Mouse (Mus musculus) liver (tissue): ENCODE measurements at regions not wholly inside any gene's neighbourhood (a gene's known extent, or its start where the extent isn't known, plus 50 kb on each side); places are given as distances from the start of the nearest gene placed in this dataset.

Source experiments
- DNase-seq: peaks from one replicate; pipeline ENCODE4 v3.0.0-alpha.2; 2020; ENCODE audit warnings: mixed read lengths

DNA sequence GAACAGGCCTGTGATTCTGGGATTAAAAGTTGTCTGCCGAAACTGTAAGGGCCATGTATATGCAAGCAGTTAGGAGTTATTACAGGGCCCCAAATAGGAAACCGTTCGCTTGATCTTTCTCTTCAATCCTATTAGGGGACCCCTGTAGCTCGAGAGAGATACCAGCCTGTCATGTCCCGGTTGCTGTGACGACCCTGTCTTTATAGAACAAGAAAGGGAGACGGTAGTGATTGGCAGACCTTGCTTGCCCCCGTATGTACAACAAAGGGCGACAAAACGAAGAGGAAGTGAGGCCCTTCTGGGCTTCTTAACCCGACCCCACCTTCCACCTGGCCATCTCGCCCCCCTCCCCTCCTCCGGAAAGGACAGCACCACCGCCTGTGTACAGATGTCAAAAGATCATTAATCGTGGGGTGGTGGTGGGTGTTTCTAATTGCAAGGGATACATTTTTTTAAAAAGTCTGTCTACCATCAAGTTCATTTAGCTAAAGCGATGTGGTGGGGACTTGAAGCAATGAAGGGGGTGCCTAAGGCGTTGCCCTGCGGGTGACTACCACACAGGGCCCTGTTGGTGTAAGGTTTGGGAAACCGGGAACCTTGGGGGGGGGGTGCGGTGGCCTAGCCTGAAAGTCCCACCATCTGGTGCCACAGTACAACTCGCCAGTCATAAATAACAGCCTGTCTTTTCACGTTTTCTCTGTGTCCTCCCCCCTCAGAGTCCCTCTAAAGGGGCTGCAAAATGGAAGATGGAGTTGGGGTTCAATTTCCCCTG, 155.1 kb downstream of the Insig2 start:
- DNase-seq: no peak

DNA sequence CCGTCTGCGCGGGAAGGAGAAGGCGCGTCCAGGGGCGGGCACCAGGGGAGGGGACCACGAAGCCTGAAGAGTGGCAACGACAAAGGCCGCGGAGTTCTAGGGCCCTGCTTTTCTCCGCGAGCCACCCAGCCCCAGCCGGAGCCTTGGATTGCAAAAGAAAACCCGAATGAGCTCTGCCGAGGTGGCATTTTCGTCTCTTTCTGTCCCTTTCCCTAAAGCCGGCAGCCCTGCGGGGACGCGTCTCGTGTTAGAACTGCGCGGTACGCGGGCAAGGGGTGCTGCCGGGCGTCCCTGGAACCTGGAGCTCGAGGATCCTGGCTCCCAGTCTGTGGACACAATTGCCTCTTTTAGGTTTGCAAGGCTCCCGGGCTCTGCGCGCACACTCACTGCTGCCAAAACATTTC, 154.5 kb downstream of the Insig2 start:
- peak; percentile 5 for DNase-seq

DNA sequence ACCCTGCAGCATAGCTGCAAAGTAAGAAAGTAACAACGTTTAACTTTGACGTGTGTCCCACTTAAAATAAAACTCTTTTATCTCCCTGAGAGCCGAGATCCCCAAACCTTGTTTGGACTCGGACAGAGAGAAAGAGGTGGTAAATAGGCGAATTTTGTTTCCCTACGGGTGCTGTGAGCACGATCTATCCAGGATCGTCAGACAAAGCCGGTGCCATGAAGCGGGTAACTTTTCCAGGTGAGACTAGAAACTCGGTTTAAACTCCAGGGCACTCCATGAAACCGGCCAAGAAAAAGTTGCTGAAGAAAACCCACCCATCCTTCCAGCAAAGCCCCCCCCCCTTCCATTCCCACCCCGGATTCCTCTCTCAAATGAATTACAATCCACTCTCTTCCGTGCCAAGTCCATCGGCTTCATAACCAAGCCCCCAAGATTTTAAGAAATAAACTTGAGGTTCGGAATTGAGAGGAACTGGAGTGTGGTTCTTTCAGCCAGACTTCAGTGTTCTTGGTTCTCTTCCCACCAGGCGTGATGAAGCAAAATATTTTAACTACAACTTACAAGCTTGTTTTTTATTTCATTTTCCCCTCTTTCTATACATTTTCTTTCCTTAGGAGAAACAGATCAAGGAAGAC, 153.7 kb downstream of the Insig2 start:
- no peak for DNase-seq

DNA sequence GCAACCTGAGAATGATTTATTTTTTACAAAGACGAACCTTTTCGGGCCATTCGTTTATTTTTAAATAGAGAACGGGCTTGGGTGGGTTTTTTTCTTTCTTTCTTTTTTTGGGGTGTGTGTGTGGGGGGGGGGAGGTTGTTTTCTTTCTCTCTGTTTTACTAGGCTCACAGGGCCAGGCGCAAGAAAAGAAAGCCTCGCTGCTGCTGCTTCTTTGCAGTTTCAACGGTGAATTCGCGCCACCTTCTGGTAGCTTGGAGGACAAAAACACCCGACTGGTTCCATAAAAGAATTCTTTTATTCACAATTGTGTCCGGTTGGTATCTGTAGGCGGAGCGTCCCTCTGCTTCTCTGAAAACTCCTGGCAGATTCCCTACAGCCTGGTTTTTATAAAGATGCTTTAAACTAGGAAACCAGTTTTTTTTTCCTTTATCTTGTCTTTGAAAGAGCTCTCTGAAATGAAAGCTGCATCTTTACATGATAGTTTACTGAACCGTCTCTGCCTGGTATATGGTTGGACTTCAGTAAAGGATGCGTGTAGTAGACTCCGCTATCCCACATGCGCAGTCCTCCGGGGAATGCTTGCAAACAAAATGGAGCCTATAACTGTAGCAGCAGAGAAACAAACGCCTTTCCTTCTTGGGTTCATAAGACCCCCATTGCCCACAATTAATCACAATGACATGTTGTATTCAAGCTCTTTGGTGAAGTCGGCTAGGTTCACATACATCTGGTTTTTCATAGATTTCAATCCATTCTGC, 151.9 kb downstream of the Insig2 start:
- peak; percentile 64 for DNase-seq

DNA sequence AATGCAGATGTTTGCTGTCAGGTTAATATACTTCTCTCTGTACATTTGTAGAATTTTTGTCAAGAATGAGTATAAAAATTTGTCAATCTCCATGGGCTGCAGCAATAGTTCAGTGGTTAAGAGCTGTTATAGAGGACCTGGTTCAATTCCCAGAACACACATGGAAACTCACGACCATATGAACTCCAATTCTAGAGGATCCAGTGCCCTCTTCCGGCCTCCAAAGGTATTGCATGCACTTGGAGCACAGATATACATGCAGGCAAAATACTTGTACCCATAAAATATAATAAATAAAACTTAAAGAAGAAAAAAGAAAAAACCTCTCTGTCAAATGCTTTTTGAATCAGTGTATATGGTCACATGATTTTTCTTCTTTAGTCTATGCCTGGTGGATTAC, 143.5 kb downstream of the Insig2 start:
- no peak for DNase-seq

DNA sequence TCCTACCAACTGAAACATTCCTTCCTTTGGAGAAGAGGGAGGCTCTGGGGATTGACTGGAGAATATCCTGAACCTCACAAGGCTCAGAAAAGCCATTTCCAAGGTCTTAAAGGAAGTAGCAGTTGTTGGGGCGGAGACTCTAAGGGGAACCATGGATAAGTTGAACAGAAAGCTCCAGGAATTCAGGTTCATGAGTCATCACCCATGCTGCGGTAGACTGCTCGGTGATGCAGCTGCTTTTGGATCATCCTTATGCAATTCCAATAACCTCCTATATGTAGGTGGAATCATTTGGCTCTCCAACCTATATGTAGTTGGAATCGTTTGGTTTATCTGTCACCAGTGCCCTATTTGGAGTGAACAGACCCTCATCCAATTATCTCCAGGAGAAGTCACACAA, 137.6 kb downstream of the Insig2 start:
- DNase-seq: no peak

DNA sequence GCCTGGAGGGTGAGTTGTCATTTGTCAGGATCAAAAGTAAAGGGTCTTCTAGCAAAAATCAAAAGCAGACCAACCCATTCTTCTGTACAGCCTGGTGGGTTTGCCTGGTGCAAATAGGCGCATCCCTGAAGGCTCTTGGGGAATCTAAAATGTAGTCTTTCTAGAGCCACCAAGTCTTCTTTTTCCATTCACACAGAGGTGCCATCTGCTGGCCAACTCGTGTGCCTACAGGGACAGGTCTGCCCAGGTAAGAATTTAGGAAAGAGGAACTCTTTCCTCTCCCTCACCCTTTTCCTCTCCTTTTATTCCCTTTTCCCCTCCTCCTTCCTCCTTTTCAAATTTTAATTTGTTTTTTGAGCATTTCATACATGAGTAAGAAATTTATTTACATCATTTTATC, 116.5 kb downstream of the Insig2 start:
- DNase-seq: no peak

DNA sequence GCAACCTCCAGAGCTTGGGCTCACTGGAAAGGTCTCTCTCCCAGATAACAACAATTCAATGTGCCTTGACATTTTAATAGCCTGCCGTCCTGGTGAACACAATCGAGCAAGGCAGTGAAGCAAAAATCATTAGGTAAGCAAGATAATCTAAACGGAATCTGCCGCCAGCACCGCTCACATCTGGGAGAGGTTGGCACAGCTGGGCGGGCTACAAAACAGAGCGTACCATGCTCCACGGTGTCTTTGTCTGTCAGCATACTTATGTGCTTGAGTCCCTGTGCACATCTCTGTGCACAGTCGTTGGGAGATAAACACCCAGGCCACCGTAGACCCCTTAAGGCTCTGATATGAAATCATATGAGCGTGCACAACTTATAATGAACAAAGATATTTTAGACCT, 108.1 kb downstream of the Insig2 start:
- DNase-seq: no peak

DNA sequence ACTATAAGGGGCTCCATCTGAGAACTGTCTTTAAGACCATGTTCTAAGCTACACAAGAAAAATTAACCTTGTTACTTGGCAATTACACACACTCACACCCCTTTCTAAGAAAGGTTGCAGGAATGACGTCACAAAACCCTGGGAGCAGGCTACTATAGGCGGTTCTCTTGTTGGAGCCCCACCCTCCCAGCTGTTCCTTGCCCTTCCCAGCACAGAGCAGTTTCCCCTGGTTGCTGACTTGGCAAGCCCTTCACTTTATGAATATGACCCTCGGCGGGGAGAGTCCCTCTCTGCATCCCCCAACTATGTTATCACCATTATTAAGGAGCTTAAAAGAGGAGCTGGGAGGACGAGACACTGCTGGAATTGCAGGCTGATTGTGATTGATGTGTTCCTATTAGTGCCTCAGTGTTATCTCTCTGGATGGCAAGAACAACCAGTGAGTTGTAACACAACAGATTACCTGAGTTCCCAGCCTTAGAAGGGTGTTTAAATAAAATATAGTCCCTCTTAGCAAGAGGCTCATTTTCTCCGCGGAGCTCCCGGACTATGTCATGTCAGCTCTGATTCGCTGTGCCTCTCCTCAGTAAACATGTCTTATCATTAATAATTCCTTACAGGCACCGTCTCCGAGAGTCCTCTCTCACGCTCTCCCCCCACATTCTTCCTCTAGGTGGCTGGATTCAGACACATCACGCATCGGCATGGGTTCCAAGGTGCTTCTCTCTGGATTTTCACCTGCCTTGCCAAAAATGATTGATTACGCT, 105.7 kb downstream of the Insig2 start:
- no peak for DNase-seq

DNA sequence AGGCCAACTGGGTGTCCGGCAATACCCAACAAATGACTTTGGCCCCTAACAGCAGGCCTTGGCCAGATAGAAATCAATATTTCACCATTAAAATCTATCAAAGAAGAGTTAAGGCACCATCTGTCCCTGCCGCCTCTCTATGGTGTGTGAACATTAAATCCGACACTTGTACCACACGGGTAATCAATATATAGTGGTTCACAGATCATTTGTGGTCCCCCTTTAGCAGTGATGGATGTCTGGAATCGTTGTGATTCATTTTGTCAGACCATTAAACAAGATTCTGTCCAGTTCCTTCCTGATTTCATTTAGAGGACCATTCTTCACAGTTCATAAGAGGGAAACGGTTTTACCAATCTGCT, 105.2 kb downstream of the Insig2 start:
- no peak for DNase-seq

DNA sequence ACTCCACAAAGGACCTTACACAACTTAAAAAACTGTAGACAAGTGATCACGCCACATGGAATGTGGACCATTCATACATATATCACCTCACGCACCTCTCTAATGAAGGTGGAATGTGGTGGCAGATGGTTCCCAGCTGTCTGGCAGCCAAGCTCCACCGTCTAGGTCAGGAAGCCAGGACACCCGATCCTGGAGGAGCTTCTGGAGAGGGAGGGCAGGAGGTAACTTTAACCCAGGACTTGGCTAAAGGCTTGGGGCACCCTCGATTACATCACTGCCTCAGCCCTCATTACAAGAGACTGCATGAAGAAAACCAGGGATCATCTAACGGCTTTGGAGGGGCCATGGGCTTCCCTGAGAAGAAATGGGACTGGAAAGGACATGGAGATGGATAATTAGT, 88.8 kb downstream of the Insig2 start:
- no peak for DNase-seq

DNA sequence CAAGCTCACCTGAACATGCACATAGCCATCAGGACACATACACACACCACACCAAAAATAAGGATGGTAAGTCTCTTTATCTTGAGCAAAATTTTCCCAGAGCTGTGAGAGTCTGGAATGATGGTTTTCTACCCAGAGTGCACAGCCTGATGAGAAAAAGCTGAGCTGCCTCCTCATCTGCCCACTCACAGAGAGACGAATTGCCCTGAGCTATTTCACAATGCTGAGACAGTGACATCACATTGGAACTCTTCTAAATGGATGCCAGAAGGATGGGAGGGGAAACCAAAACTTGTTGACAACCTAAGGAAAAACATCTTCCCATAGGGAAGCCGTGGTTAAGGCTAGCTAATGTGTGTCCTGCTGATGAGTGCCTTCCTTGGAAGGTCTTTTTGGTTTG, 84.8 kb downstream of the Insig2 start:
- DNase-seq: no peak

DNA sequence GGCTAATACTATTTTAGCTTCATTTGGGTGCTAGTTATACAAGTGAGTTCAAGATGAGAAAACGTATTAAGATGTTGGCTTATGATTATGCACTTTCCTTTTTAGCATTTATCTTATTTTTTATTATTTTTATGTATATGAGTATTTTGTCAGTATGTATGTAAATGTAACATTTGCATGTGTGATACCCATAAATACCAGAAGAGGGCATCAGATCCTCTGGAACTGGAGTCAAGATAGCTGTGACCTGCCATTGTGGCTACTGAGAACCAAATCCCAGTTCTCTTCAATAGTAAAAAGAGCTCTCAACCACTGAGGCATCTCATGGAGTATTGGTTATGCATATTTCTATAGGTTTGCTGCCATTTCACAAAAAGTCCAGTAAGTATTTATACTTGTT, 83.3 kb downstream of the Insig2 start:
- DNase-seq: no peak

DNA sequence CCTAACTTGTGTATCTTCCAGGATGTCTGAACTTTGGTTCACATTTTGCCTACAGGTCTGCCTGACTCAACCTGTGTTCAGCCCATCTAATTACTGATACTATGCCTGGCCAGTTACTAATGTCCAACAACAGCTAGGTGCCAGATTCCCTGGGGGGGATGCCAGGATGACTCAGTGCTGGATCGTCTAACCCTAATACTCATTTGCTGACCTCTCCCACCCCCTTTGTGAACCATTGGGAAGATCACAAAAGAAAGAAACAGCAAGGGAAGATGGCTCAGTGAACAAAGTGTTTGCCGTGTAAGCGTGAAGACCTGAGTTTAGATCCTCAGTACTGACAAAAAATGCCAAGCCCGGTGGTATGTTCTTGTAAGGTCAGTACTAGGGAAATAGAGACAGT, 81.7 kb downstream of the Insig2 start:
- DNase-seq: no peak

DNA sequence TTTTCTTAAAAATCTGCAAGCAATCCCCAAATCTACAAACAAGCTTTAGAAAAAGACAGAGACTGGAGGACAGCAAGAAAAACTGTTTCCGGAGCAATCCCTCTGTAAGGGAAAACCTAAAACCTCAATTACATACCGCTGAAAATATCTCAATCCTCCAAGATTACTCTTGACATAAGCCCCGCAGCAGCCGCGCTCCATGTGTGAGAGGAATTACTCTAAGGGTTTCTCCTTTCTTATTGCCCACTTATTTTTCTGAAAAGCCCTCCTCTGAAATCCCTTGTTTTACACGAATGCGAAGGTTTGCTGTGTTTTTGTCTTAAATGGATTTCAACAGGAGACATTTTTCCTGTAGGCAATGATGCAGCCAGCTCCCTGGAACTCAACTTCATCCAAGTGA, 80.3 kb downstream of the Insig2 start:
- DNase-seq: no peak

DNA sequence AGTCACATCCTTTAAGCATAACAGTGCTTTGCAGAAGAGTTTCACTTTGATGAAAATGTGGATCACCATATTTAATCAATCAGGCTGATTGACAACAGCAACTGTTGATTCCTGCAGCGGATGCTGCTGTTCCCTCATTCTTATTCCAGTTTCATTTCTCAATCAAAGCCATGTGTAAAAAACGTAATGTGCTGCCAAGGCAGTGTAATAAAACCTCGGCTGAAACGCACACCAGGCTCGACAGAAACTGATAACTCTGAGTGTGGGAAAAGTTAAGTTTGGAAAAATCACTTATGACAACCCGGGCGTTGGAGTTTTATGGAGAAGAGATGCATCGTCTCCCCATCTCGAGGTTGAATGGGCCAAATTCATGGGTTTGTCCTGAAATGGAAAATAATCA, 78.2 kb downstream of the Insig2 start:
- no peak for DNase-seq
